Mouse (Mus musculus): ENCODE data around the gene Fzd7. TPM values are rescaled to one million over a fixed set of nuclear protein-coding genes. Genes with fewer than 3 reads are reported as not detected.

The Fzd7 gene
- total RNA-seq, 1 experiment from 2014 or later: 6.9 TPM

GRCm38 (mm10) chr1:59487651-59488051 lies 5.4 kb downstream of the Fzd7 start:
- peak; percentile 57 to 63; a peak in 3 of 4 replicates for ATAC-seq (replicated peaks in 1 of 2; ENCODE audit: insufficient read depth in 1 of 2, low FRiP score in 2 of 2, low TSS enrichment in 1 of 2, low read depth in 1 of 2, poor library complexity in 2 of 2, severe bottlenecking in 2 of 2)

DNA sequence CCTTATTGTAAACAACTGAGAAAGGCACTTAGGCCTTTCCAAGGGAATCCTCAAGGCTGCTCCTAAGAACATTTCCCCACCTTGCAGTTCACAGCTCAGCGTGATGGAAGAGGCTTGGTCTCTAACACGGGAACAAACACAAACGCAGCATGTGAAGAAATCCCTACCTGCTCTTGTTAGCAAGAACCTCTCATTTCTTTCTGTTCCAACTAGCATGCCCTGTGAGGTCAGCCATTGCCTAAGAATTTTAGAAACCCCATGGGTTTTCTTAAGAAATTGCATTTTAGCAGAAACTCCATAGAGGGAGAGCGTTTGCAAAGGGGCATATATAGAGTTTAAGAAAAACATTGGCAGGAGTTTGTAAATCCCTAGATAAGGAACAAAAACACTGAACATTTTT lies 6.3 kb downstream of the Fzd7 start:
- no peak for ATAC-seq (replicated peaks in 1 of 2; ENCODE audit: insufficient read depth in 1 of 2, low FRiP score in 2 of 2, low TSS enrichment in 1 of 2, low read depth in 1 of 2, poor library complexity in 2 of 2, severe bottlenecking in 2 of 2)

DNA sequence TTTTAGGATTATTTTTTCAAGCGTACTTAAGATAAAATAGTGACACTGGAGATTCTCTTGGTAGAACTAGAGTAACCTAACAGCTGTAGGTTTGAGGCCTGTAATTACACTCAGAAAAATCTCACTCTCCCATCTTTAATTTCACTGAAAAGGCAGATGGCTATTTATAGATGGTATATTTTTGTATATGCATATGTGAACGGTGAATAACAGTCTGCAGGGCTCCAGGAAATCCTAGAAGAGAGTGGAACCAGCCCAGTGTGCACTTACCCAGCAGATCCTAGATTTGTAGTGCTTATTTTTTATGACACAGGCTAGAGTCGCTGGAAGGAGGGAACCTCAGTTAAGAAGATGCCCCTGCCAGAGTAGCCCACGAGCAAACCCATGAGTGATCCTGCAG lies 6.8 kb downstream of the Fzd7 start:
- no peak for ATAC-seq (replicated peaks in 1 of 2; ENCODE audit: insufficient read depth in 1 of 2, low FRiP score in 2 of 2, low TSS enrichment in 1 of 2, low read depth in 1 of 2, poor library complexity in 2 of 2, severe bottlenecking in 2 of 2)

DNA sequence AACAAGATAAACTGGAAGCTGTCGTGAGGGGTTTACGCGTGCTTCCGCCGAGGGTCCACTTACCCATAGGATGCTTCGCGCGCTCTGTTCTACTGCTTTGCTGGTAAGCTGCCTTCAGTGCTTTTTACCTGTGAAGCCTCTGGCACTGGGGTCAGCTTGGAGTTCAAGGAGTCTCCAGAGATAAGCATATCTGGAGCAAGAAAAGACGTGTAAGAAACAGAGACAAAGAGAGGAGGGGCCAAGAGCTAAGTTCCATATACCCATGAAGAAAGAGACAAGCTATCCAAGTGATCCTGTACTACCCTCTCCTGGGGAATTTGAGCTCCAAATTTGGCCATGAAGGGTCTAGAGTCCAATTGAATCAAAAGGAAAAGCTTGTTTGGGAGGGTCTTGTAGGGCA lies 9.3 kb downstream of the Fzd7 start:
- ATAC-seq (replicated peaks in 1 of 2; ENCODE audit: insufficient read depth in 1 of 2, low FRiP score in 2 of 2, low TSS enrichment in 1 of 2, low read depth in 1 of 2, poor library complexity in 2 of 2, severe bottlenecking in 2 of 2): no peak

GRCm38 (mm10) chr1:59492432-59492831 lies 10.2 kb downstream of the Fzd7 start:
- ATAC-seq (replicated peaks in 1 of 2; ENCODE audit: insufficient read depth in 1 of 2, low FRiP score in 2 of 2, low TSS enrichment in 1 of 2, low read depth in 1 of 2, poor library complexity in 2 of 2, severe bottlenecking in 2 of 2): no peak

GRCm38 (mm10) chr1:59495970-59496369 lies 13.7 kb downstream of the Fzd7 start:
- no peak for ATAC-seq (replicated peaks in 1 of 2; ENCODE audit: insufficient read depth in 1 of 2, low FRiP score in 2 of 2, low TSS enrichment in 1 of 2, low read depth in 1 of 2, poor library complexity in 2 of 2, severe bottlenecking in 2 of 2)

DNA sequence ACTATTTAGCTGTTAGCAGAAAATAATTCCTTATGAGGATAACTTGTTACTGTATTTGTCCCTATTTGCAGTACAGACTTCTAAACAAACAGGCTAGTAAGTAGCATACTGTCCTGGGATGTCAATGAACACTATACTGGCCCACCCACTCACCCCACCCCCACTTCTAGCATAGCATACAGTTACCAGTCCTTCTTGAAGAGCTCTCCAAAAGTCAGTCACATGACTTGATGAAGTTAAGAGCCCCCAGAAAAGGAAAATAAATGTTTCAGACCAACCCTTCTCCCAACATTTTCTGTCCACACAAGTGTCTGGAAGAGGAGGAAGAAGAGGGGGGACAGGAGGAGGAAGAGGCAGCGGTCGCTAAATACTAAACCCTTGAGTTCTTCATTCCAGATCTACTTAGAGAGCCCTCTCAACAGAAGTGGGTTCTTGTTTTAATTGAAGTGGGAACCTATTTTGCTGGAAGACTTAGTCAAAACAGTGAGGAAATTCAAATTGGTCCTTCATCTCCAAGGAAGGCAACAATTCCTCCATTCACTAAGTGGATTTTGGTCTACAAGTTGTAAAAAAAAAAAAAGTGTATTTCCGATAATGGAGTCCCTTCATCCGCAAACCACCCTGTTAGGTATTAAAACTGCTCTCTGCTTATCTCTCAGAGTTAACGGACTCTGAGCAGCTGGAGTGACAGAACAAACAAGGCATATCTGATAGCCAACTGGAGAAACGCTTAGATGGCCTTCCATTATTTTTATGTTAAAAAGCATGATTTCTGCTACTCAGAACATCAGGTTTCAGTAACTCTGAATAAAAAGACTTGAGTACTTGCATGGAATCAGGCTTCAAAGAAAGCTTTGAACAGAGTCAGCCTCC lies 15.8 kb downstream of the Fzd7 start:
- ATAC-seq (replicated peaks in 1 of 2; ENCODE audit: insufficient read depth in 1 of 2, low FRiP score in 2 of 2, low TSS enrichment in 1 of 2, low read depth in 1 of 2, poor library complexity in 2 of 2, severe bottlenecking in 2 of 2): no peak

- ATAC-seq (replicated peaks in 1 of 2; ENCODE audit: insufficient read depth in 1 of 2, low FRiP score in 2 of 2, low TSS enrichment in 1 of 2, low read depth in 1 of 2, poor library complexity in 2 of 2, severe bottlenecking in 2 of 2): no peak
Observed at GRCm38 (mm10) chr1:59499327-59499726, 17.1 kb downstream of the Fzd7 start.

DNA sequence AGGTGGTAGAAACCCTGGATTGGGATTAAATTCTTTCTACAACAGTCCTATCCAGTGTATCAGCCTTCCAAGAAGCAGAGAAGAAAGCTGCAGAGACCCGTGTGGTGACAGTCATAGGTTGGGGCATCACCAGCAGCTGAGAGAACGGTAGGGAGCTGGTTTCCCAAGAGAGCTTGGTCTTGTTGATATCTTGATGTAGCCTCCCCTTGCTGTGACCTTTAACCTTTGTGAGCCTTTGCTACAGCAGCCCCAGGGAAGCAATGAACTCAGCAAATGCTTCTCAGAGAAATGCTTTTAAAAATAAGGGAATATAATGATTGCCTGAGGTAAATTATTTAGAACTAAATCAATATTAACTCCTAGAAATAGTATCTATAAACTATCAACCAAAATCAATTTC lies 20.1 kb downstream of the Fzd7 start:
- no peak for ATAC-seq (replicated peaks in 1 of 2; ENCODE audit: insufficient read depth in 1 of 2, low FRiP score in 2 of 2, low TSS enrichment in 1 of 2, low read depth in 1 of 2, poor library complexity in 2 of 2, severe bottlenecking in 2 of 2)

GRCm38 (mm10) chr1:59503659-59504301 lies 21.6 kb downstream of the Fzd7 start:
- no peak for ATAC-seq (replicated peaks in 1 of 2; ENCODE audit: insufficient read depth in 1 of 2, low FRiP score in 2 of 2, low TSS enrichment in 1 of 2, low read depth in 1 of 2, poor library complexity in 2 of 2, severe bottlenecking in 2 of 2)

- no peak for ATAC-seq (replicated peaks in 1 of 2; ENCODE audit: insufficient read depth in 1 of 2, low FRiP score in 2 of 2, low TSS enrichment in 1 of 2, low read depth in 1 of 2, poor library complexity in 2 of 2, severe bottlenecking in 2 of 2)
Observed at GRCm38 (mm10) chr1:59504302-59504700, 22.1 kb downstream of the Fzd7 start.

DNA sequence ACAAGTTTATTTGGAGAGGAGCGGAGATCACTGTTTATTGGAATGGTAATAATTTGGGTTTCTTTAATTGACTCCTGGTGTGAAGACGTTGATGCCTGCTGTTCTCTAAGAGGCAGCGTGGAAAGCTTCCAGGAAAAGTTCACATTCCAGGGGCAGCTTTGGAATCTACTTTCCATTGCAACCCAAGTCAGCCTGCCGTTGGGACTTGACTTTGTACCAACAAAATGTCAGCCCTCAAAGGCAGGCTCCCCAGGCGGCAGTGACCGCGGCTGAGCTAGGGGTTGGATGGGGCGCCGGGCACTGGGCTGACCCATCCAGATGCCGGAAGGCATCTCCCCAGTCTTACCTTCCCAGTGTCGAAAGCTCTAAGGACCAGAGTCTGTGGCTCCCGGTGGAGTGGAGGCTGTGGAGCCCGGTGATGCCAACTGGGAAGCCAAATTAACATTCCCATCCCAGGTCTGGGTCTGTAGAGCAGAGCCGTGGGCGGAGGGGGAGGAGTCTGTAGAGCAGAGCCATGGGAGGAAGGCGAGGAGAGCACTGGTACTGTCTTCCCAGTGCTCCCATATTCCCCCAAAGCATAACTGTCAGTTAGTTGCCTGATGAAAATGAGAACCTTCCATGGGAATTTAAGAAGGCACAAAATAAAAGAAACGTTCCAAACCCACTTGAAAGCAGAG lies 26.4 kb downstream of the Fzd7 start:
- no peak for ATAC-seq (replicated peaks in 1 of 2; ENCODE audit: insufficient read depth in 1 of 2, low FRiP score in 2 of 2, low TSS enrichment in 1 of 2, low read depth in 1 of 2, poor library complexity in 2 of 2, severe bottlenecking in 2 of 2)

- no peak for ATAC-seq (replicated peaks in 1 of 2; ENCODE audit: insufficient read depth in 1 of 2, low FRiP score in 2 of 2, low TSS enrichment in 1 of 2, low read depth in 1 of 2, poor library complexity in 2 of 2, severe bottlenecking in 2 of 2)
Observed at GRCm38 (mm10) chr1:59511566-59512270, 29.5 kb downstream of the Fzd7 start.

- ATAC-seq (replicated peaks in 1 of 2; ENCODE audit: insufficient read depth in 1 of 2, low FRiP score in 2 of 2, low TSS enrichment in 1 of 2, low read depth in 1 of 2, poor library complexity in 2 of 2, severe bottlenecking in 2 of 2): no peak; a peak in 1 of 4 replicates
Observed at GRCm38 (mm10) chr1:59516026-59516917, 34.0 kb downstream of the Fzd7 start, which contains the start of gene Gm973. Gene Gm973, plus strand, starts transcription at chr1:59516264.

DNA sequence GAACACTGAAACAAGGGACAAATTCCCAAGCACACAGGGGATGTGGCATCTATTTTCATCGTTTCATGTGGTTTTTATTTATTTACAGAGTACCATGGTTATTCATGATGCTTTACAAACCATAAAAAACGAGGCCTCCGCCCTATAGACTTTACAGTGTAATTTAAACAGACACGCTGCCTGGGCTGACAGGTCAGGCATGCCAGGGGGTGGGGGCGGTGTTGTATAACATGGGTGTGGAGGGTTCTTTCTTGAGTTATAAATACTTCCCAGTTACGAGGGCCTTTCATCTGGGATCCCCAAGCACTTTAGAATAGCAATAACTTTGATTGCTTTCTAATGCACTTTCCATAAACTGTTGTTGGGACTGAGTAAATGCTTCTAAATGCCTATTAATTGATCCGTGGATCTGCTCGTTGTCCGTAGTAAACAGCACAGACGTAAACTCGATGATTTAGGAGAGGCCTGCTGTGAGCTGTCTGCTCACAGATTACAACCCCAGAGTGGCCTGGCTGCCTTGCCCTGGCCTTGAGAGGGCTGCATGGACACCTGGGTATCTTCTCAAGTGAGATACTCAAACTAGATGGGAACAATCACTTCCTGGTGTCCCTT lies 38.1 kb downstream of the Fzd7 start:
- ATAC-seq (replicated peaks in 1 of 2; ENCODE audit: insufficient read depth in 1 of 2, low FRiP score in 2 of 2, low TSS enrichment in 1 of 2, low read depth in 1 of 2, poor library complexity in 2 of 2, severe bottlenecking in 2 of 2): no peak

- no peak for ATAC-seq (replicated peaks in 1 of 2; ENCODE audit: insufficient read depth in 1 of 2, low FRiP score in 2 of 2, low TSS enrichment in 1 of 2, low read depth in 1 of 2, poor library complexity in 2 of 2, severe bottlenecking in 2 of 2)
Observed at GRCm38 (mm10) chr1:59522456-59522855, 40.2 kb downstream of the Fzd7 start.

All from hematopoietic stem cell, adult 5-6 weeks (primary cell).